Mouse (Mus musculus): ENCODE measurements at regions not wholly inside any gene's neighbourhood (a gene's known extent, or its start where the extent isn't known, plus 50 kb on each side); places are given as distances from the start of the nearest gene placed in this dataset.

DNA sequence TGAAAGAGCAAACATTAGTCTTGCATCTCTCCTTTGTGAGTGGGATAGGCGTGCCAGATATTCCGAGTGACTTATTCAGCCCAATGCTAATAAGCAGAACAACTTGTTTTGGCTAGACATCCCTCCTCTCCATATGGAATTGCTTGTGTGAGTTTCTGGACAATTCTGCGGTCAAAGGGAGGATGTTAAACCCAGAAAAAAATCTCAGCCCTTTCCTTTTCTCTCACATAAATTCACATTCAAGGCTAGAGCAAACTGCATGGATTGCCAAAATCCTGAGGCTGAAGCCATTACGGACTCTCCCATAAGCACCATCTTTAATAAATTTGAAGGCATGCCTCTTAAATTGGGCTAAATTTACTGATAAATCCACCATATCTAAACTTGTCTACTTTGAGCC, 351.5 kb upstream of the BC052040 start:
- ATAC-seq (replicated peaks; ENCODE audit: low FRiP score, low read depth): no peak
- no peak for TF ChIP-seq CTCF (IDR thresholded peaks at IDR 0.05; ENCODE audit: low read depth)
- Histone ChIP-seq H3K27ac (no peak overlapping the region), H3K4me1 (replicated peaks; ENCODE audit: insufficient read depth, low read length) (no peaks in the 10 kb centered on the region), H3K9me3 (replicated peaks; ENCODE audit: low read length) (no peaks in the 10 kb centered on the region), H3K36me3 (ENCODE audit: insufficient read depth, low read length) (no peaks in the 10 kb centered on the region), H3K4me3 (replicated peaks; ENCODE audit: low read depth, low read length) (no peak overlapping the region), H3K9ac (ENCODE audit: low read depth, low read length) (no peak overlapping the region), H3K4me2 (ENCODE audit: low read length) (no peak overlapping the region), H3K27me3 (ENCODE audit: insufficient read depth, low read length) (no peaks in the 10 kb centered on the region)
- 70% methylated on average over 4 of the region's 4 CpGs for WGBS
- peak; percentile 78 for DNase-seq (ENCODE audit: low spot score)

DNA sequence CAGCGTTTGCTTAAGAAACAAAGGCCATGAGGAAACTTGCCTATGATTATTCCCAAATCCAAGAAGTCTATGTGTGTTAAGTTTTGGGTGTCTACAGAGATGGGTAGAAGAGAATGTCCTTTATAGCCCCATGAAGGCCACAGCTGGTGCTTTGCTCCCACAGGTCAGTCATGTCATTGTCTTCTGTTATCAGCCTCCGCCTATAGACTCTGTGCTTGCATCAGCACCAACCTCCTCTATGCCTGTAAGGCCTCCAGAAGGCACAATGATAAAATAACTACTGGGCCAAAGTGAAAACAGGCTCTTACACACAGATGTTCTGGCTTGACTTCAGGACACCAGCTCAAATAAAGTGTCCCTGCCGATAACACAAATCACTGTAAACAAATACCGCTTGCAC, 333.8 kb upstream of the BC052040 start:
- Histone ChIP-seq H3K4me2 (ENCODE audit: low read length) (no peak overlapping the region), H3K27me3 (ENCODE audit: insufficient read depth, low read length) (no peaks in the 10 kb centered on the region), H3K9ac (ENCODE audit: low read depth, low read length) (no peak overlapping the region), H3K9me3 (replicated peaks; ENCODE audit: low read length) (no peaks in the 10 kb centered on the region), H3K4me3 (replicated peaks; ENCODE audit: low read depth, low read length) (no peak overlapping the region), H3K36me3 (ENCODE audit: insufficient read depth, low read length) (no peaks in the 10 kb centered on the region), H3K4me1 (replicated peaks; ENCODE audit: insufficient read depth, low read length) (0 out of 2 replicates have a peak, but pooled peaks cover 5% of the 10 kb centered on the region), H3K27ac (no peak overlapping the region)
- no peak for DNase-seq (ENCODE audit: low spot score)
- no peak for TF ChIP-seq CTCF (IDR thresholded peaks at IDR 0.05; ENCODE audit: low read depth)
- no peak for ATAC-seq (replicated peaks; ENCODE audit: low FRiP score, low read depth)
- WGBS: 72% methylated on average over 4 of the region's 4 CpGs

DNA sequence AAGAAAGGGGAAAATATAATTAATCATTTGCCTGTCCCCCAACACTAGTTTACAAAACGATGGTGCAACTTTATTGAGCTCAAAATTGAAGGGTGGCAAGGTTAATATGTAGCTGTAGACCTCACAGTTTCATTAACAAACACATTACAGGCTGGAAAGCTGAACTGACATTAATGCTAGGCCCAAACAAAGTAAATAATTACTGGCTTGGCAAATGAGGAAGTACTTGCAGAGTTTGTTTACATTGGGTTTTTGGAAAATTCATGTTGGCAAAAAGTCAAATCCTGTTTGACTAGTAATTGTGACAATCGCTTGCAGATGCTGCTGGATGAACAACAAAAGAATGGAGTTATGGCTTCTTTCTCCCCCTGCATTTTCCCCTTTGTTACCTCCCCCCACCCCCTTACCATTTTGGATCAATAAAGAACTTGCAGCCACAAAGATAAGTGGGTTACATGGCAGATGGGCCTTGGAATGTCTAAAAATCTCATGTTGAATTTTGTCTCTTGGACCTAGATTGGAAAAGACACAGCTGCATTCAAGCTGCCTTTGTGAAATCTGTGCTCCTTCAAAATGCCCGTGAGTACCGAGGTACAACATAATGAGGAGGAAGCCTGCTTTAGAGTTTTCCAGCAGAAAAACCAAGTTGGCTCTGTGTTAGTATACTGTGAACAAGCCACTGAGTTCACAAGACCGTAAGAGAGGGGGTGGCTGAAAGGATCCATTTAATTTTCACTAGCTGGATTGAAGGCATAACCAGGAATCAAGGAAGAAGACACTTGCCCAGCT, 331.3 kb upstream of the BC052040 start:
- H3K36me3 ChIP-seq (ENCODE audit: insufficient read depth, low read length): no peaks in the 10 kb centered on the region
- H3K4me1 ChIP-seq (replicated peaks; ENCODE audit: insufficient read depth, low read length): 0 out of 2 replicates have a peak, but pooled peaks cover 5% of the 10 kb centered on the region
- H3K4me3 ChIP-seq (replicated peaks; ENCODE audit: low read depth, low read length): no peak overlapping the region
- 38% methylated on average over 5 of the region's 5 CpGs for WGBS
- DNase-seq (ENCODE audit: low spot score) (peak; percentile 81), ATAC-seq (replicated peaks; ENCODE audit: low FRiP score, low read depth) (no peak; the same call in 1 of the 2 replicates)
- H3K4me2 ChIP-seq (ENCODE audit: low read length): no peak overlapping the region
- no peaks in the 10 kb centered on the region for H3K27me3 ChIP-seq (ENCODE audit: insufficient read depth, low read length)
- no peak overlapping the region for H3K9ac ChIP-seq (ENCODE audit: low read depth, low read length)
- H3K9me3 ChIP-seq (replicated peaks; ENCODE audit: low read length): no peaks in the 10 kb centered on the region
- TF ChIP-seq CTCF (IDR thresholded peaks at IDR 0.05; ENCODE audit: low read depth): no peak
- no peak overlapping the region for H3K27ac ChIP-seq

DNA sequence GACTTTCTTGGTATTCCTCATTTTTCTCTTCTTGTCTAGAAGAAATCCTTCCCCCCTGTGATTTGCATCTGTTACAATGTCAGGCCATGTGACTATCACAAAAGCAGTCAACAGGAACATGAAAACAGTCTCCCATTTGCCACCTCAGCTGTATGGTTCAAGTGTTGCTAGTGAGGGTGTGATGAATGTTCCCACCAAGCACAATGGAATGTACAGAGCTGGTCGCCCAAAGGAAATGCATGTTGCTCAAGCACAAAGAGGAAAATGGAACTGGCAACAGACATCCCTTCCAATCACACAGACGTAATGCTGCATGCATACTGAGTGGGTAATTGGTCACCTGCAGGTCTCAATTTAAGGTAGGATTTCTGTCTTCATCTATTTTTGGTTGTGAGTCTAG, 324.1 kb upstream of the BC052040 start:
- no peaks in the 10 kb centered on the region for H3K36me3 ChIP-seq (ENCODE audit: insufficient read depth, low read length)
- no peak overlapping the region for H3K4me2 ChIP-seq (ENCODE audit: low read length)
- no peaks in the 10 kb centered on the region for H3K4me1 ChIP-seq (replicated peaks; ENCODE audit: insufficient read depth, low read length)
- no peaks in the 10 kb centered on the region for H3K27me3 ChIP-seq (ENCODE audit: insufficient read depth, low read length)
- ATAC-seq (replicated peaks; ENCODE audit: low FRiP score, low read depth): no peak
- no peak overlapping the region for H3K9ac ChIP-seq (ENCODE audit: low read depth, low read length)
- no peak for TF ChIP-seq CTCF (IDR thresholded peaks at IDR 0.05; ENCODE audit: low read depth)
- DNase-seq (ENCODE audit: low spot score): no peak
- H3K9me3 ChIP-seq (replicated peaks; ENCODE audit: low read length): no peaks in the 10 kb centered on the region
- H3K27ac ChIP-seq: no peak overlapping the region
- 65% methylated on average over 2 of the region's 2 CpGs for WGBS
- no peak overlapping the region for H3K4me3 ChIP-seq (replicated peaks; ENCODE audit: low read depth, low read length)

DNA sequence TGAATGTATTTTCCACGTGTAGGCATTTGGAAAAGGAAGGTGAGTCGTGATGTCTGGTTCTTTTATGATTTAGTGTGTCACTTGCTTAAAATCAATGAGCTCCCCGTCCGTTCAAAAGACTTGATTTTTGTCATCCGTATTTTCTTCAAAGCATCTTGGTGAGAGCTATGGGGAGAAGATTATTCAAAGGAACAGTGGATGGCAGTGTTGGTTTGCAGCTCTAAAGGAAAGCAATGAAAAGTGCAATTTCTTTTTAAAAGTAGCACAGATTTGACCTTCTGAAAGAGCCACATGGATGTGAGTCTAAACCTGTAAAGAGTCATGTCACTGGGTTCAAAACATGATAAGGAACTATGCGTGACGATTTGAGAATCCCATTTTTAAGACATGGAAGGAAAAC, 313.3 kb upstream of the BC052040 start:
- ATAC-seq (replicated peaks; ENCODE audit: low FRiP score, low read depth) (no peak), DNase-seq (ENCODE audit: low spot score) (peak; percentile 73)
- Histone ChIP-seq H3K9me3 (replicated peaks; ENCODE audit: low read length) (no peaks in the 10 kb centered on the region), H3K4me2 (ENCODE audit: low read length) (no peak overlapping the region), H3K4me1 (replicated peaks; ENCODE audit: insufficient read depth, low read length) (no peaks in the 10 kb centered on the region), H3K27ac (no peak overlapping the region), H3K27me3 (ENCODE audit: insufficient read depth, low read length) (no peaks in the 10 kb centered on the region), H3K36me3 (ENCODE audit: insufficient read depth, low read length) (no peaks in the 10 kb centered on the region), H3K9ac (ENCODE audit: low read depth, low read length) (no peak overlapping the region), H3K4me3 (replicated peaks; ENCODE audit: low read depth, low read length) (no peak overlapping the region)
- peak; percentile 62 for TF ChIP-seq CTCF (IDR thresholded peaks at IDR 0.05; ENCODE audit: low read depth)
- WGBS: 65% methylated on average over 7 of the region's 7 CpGs

DNA sequence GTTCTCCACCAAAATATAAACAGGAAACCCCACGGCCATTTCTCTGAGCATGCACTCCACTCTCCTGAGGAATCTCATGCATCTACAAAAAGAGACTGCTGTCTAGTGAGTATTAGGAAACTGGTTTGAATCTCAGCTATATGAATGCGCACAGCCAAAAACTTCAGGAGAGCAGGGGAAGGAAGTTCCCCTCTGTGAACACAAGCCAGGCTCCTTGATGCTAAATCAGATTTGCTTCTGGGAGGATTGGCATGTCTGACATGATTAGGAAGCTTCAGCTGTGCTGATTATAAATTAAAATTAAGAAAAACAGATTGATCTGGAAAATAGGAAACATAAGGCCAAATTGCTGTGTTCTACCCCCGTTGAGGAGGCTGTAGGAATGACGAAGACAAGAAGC, 304.1 kb upstream of the BC052040 start:
- Histone ChIP-seq H3K4me2 (ENCODE audit: low read length) (no peak overlapping the region), H3K27me3 (ENCODE audit: insufficient read depth, low read length) (no peaks in the 10 kb centered on the region), H3K4me3 (replicated peaks; ENCODE audit: low read depth, low read length) (no peak overlapping the region), H3K9me3 (replicated peaks; ENCODE audit: low read length) (no peaks in the 10 kb centered on the region), H3K9ac (ENCODE audit: low read depth, low read length) (no peak overlapping the region), H3K4me1 (replicated peaks; ENCODE audit: insufficient read depth, low read length) (no peaks in the 10 kb centered on the region), H3K27ac (no peak overlapping the region), H3K36me3 (ENCODE audit: insufficient read depth, low read length) (no peaks in the 10 kb centered on the region)
- WGBS: 57% methylated on average over 4 of the region's 4 CpGs
- TF ChIP-seq CTCF (IDR thresholded peaks at IDR 0.05; ENCODE audit: low read depth): no peak
- DNase-seq (ENCODE audit: low spot score) (no peak), ATAC-seq (replicated peaks; ENCODE audit: low FRiP score, low read depth) (no peak)

DNA sequence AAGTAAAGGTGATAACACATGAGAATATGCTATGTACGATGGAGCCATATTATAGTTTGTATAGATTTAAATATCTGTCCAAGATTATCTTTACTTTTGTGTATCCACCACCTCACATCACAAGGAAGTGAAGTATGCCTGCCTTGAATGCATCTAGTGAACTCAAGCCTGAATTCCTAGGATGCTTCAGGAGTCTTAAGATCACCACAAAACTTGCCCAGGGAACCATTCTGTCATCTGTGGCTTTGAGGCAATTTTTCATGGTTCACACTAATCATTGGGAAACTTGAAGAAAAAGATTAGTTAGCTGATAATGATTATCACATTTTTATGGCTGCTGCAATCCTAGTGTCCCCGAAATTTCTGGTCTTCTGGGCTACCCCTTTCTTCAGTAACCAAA, 288.5 kb upstream of the BC052040 start:
- H3K9ac ChIP-seq (ENCODE audit: low read depth, low read length): no peak overlapping the region
- no peaks in the 10 kb centered on the region for H3K36me3 ChIP-seq (ENCODE audit: insufficient read depth, low read length)
- H3K4me1 ChIP-seq (replicated peaks; ENCODE audit: insufficient read depth, low read length): no peaks in the 10 kb centered on the region
- WGBS: 83% methylated on average over 2 of the region's 2 CpGs
- TF ChIP-seq CTCF (IDR thresholded peaks at IDR 0.05; ENCODE audit: low read depth): no peak
- no peak for DNase-seq (ENCODE audit: low spot score)
- no peak overlapping the region for H3K4me3 ChIP-seq (replicated peaks; ENCODE audit: low read depth, low read length)
- no peaks in the 10 kb centered on the region for H3K9me3 ChIP-seq (replicated peaks; ENCODE audit: low read length)
- no peak overlapping the region for H3K4me2 ChIP-seq (ENCODE audit: low read length)
- H3K27ac ChIP-seq: no peak overlapping the region
- no peak for ATAC-seq (replicated peaks; ENCODE audit: low FRiP score, low read depth)
- no peaks in the 10 kb centered on the region for H3K27me3 ChIP-seq (ENCODE audit: insufficient read depth, low read length)
